Mouse (Mus musculus): ENCODE data around the gene Dclk1.

Gene Dclk1

GRCm38 (mm10) chr3:55449148-55449547 lies 207.0 kb downstream of the Dclk1 start:
- DNase-seq (ENCODE audit: low spot score in 2 of 2) = no peak

GRCm38 (mm10) chr3:55451035-55451434 lies 208.9 kb downstream of the Dclk1 start:
- DNase-seq (ENCODE audit: low spot score in 2 of 2) = peak in 1 of 2 experiments; percentile 77

- no peak for DNase-seq (ENCODE audit: low spot score in 2 of 2)
Measured at GRCm38 (mm10) chr3:55451877-55452276, 209.7 kb downstream of the Dclk1 start.

GRCm38 (mm10) chr3:55452464-55452863 lies 210.3 kb downstream of the Dclk1 start:
- no peak for DNase-seq (ENCODE audit: low spot score in 2 of 2)

GRCm38 (mm10) chr3:55461092-55461491 lies 218.9 kb downstream of the Dclk1 start:
- no peak for DNase-seq (ENCODE audit: low spot score in 2 of 2)

GRCm38 (mm10) chr3:55461685-55462655 lies 219.8 kb downstream of the Dclk1 start:
- peak; percentile 91 to 94 for DNase-seq (ENCODE audit: low spot score in 2 of 2)

GRCm38 (mm10) chr3:55462904-55463668 lies 220.9 kb downstream of the Dclk1 start:
- DNase-seq (ENCODE audit: low spot score in 2 of 2) = no peak

- DNase-seq (ENCODE audit: low spot score in 2 of 2) = no peak
Measured at GRCm38 (mm10) chr3:55464226-55464625, 222.1 kb downstream of the Dclk1 start.

GRCm38 (mm10) chr3:55465785-55466184 lies 223.6 kb downstream of the Dclk1 start:
- peak in 1 of 2 experiments; percentile 66 for DNase-seq (ENCODE audit: low spot score in 2 of 2)

GRCm38 (mm10) chr3:55466348-55466747 lies 224.2 kb downstream of the Dclk1 start:
- peak in 1 of 2 experiments; percentile 71 for DNase-seq (ENCODE audit: low spot score in 2 of 2)

- DNase-seq (ENCODE audit: low spot score in 2 of 2) = no peak
Measured at GRCm38 (mm10) chr3:55472110-55472509, 229.9 kb downstream of the Dclk1 start, which contains the start of gene Gm21954. TSS of gene Gm21954 (minus strand) at chr3:55472210.

- DNase-seq (ENCODE audit: low spot score in 2 of 2) = no peak
Measured at GRCm38 (mm10) chr3:55473146-55473545, 231.0 kb downstream of the Dclk1 start.

GRCm38 (mm10) chr3:55476694-55477093 lies 234.5 kb downstream of the Dclk1 start:
- peak; percentile 68 to 91 for DNase-seq (ENCODE audit: low spot score in 2 of 2)

GRCm38 (mm10) chr3:55479306-55479705 lies 237.1 kb downstream of the Dclk1 start:
- DNase-seq (ENCODE audit: low spot score in 2 of 2) = no peak

GRCm38 (mm10) chr3:55481140-55481539 lies 239.0 kb downstream of the Dclk1 start:
- no peak for DNase-seq (ENCODE audit: low spot score in 2 of 2)

- no peak for DNase-seq (ENCODE audit: low spot score in 2 of 2)
Measured at GRCm38 (mm10) chr3:55483328-55483727, 241.2 kb downstream of the Dclk1 start.

- no peak for DNase-seq (ENCODE audit: low spot score in 2 of 2)
Measured at GRCm38 (mm10) chr3:55489231-55489990, 247.2 kb downstream of the Dclk1 start.

GRCm38 (mm10) chr3:55492021-55492420 lies 249.9 kb downstream of the Dclk1 start:
- no peak for DNase-seq (ENCODE audit: low spot score in 2 of 2)

GRCm38 (mm10) chr3:55494348-55494747 lies 252.2 kb downstream of the Dclk1 start:
- no peak for DNase-seq (ENCODE audit: low spot score in 2 of 2)

GRCm38 (mm10) chr3:55495231-55495630 lies 253.1 kb downstream of the Dclk1 start:
- DNase-seq (ENCODE audit: low spot score in 2 of 2) = no peak

- no peak for DNase-seq (ENCODE audit: low spot score in 2 of 2)
Measured at GRCm38 (mm10) chr3:55495866-55496265, 253.7 kb downstream of the Dclk1 start.
